Mouse (Mus musculus): Measurements from ENCODE around the gene 1700001K19Rik. TPM values are rescaled to one million over a fixed set of nuclear protein-coding genes. Genes with fewer than 3 reads are reported as not detected.

1700001K19Rik gene
- polyA plus RNA-seq (2012; rRNA removed; ENCODE audit: low replicate concordance): not detected in 2 replicates

DNA sequence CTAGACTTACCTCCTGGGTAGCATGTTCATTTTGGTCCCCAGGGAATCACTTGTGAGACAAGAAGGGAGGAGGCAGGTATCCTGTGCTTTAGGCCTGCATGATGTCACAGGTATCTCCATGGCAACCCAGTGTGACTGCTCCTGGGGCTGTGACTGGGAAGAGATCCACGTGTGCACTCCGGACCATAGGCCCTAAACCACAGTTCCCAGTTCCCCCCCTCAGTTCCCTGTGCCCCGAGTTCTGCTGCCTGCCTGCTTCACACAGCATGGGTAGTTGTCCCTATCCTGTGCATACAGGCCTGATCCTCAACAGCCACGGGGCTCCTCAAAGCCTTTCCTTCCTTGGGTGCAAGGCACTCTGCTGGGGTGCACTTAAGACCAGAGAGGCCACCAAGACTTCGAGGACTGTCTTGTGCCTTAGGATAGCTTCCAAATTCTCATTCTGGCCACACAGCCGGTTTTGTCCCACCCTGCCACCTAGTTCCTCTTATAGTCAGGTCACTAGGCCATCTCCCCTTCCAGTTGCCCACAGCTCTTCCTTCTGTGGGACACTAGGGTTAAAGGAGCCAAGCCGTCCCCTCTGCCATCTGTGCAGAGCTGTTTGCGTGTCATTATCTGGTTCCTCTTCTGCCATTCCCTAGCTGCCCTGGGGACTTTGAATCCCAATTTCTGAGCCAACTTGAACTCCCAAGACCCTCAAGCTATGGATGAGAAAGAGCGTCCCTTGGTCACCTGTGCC is at the start of gene 1700001K19Rik:
Gene 1700001K19Rik (minus strand): TSS at position 59 of the 739 bp plus-strand sequence.

DNA sequence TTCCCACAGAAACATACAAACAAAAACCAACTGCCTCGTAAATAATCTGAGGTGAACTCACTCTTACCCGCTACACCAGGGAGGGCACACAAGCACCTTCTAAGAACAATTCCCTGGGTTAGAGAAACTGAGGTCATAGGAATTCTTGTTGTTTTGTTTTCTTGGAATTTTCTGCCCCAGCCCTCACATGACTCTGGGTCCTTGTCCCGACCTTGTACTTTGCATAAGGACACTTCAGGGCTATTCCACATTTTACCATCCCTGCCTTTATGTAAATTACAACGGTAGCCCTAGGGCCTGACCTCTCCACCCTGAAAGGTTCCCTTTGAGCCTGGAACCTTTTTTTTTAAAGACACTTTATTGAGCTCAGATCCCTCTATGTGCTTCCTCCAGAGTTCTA is 20.1 kb upstream of the 1700001K19Rik start, which contains the start of gene Hsp90aa1:
Gene Hsp90aa1 (minus strand): TSS at position 173 of the 400 bp plus-strand sequence.

Other genes with a start within 250 kb of the 1700001K19Rik start
- 12.8 and 15.6 TPM in 2 replicates for gene Ppp2r5c, start 235.5 kb downstream of the 1700001K19Rik start, polyA plus RNA-seq (2012; rRNA removed; ENCODE audit: low replicate concordance)
- 174 TPM in 2 replicates for gene Dync1h1, start 81.2 kb downstream of the 1700001K19Rik start, polyA plus RNA-seq (2012; rRNA removed; ENCODE audit: low replicate concordance)
- gene Hsp90aa1, start 20.1 kb upstream of the 1700001K19Rik start, polyA plus RNA-seq (2012; rRNA removed; ENCODE audit: low replicate concordance): 9.4 and 10.4 TPM in 2 replicates
- gene Wdr20, start 55.3 kb upstream of the 1700001K19Rik start, polyA plus RNA-seq (2012; rRNA removed; ENCODE audit: low replicate concordance): 9.4 and 16.7 TPM in 2 replicates
- gene Mok, start 158.3 kb upstream of the 1700001K19Rik start, polyA plus RNA-seq (2012; rRNA removed; ENCODE audit: low replicate concordance): 0.12 and 0.56 TPM in 2 replicates
- gene Zfp839, start 167.6 kb upstream of the 1700001K19Rik start, polyA plus RNA-seq (2012; rRNA removed; ENCODE audit: low replicate concordance): 2.6 and 5.6 TPM in 2 replicates
- gene Cinp, start 206.5 kb upstream of the 1700001K19Rik start, polyA plus RNA-seq (2012; rRNA removed; ENCODE audit: low replicate concordance): 21.3 and 29.5 TPM in 2 replicates
- gene Tecpr2, start 206.6 kb upstream of the 1700001K19Rik start, polyA plus RNA-seq (2012; rRNA removed; ENCODE audit: low replicate concordance): 1.4 and 4.4 TPM in 2 replicates

Data from duodenum, adult 2 months (tissue).